Mouse (Mus musculus) spleen, adult 2 months (tissue): ENCODE data around the gene Stxbp6. TPM values are rescaled to one million over a fixed set of nuclear protein-coding genes. Genes with fewer than 3 reads are reported as not detected.

Source experiments
- DNase-seq, 2 experiments: peaks; one replicate each; pipeline versions ENCODE4 v3.0.0 to v3.0.0-alpha.2; 2012 to 2021; ENCODE audit warnings: low spot score in 2 of 2, low read depth in 1 of 2
- H3K27ac ChIP-seq: fragments of 200-500 bp; 2 replicates; pipeline ENCODE4 v1.5.1; 2012; ENCODE audit warnings: low read length, inconsistent platforms; ENCODE audit not compliant: insufficient read depth
- H3K27me3 ChIP-seq: fragments of 200-500 bp; 2 replicates; pipeline ENCODE4 v1.6.1; 2012; ENCODE audit warnings: mild to moderate bottlenecking, moderate library complexity, low read length, inconsistent platforms; ENCODE audit not compliant: control insufficient read depth, insufficient read depth
- H3K36me3 ChIP-seq: fragments of 200-500 bp; 2 replicates; pipeline ENCODE4 v1.6.1; 2012; ENCODE audit warnings: mild to moderate bottlenecking, low read length, inconsistent platforms; ENCODE audit not compliant: control insufficient read depth, insufficient read depth
- H3K4me1 ChIP-seq: fragments of 200-500 bp; 2 replicates; pipeline ENCODE4 v1.6.1; 2011; ENCODE audit warnings: inconsistent platforms; ENCODE audit not compliant: control insufficient read depth, insufficient read depth, insufficient read length
- H3K4me3 ChIP-seq: fragments of 200-500 bp; 2 replicates; pipeline ENCODE4 v1.5.1; 2011; ENCODE audit warnings: mild to moderate bottlenecking, inconsistent platforms; ENCODE audit not compliant: insufficient read depth, insufficient read length; ENCODE audit errors: extremely low read depth
- CTCF ChIP-seq: fragments of 200-500 bp; IDR thresholded peaks from 2 replicates; pipeline ENCODE4 v1.5.1; 2011; ENCODE audit warnings: mild to moderate bottlenecking, inconsistent platforms; ENCODE audit not compliant: insufficient read depth, insufficient read length, insufficient replicate concordance; ENCODE audit errors: extremely low read depth
- POLR2A ChIP-seq: fragments of 200-500 bp; IDR thresholded peaks from 2 replicates; pipeline ENCODE4 v1.6.1; 2011; ENCODE audit warnings: low read depth, low read length, inconsistent platforms
- WGBS: fragments of 180-500 bp; shearing (Covaris S2); methylation state at CpG from one replicate; pipeline ENCODE4 v1.1.7; 2018; 5-methylcytosine and 5-hydroxymethylcytosine counted together
- polyA plus RNA-seq: library from polyadenylated mRNA; depleted of rRNA; stranded (reverse); fragments of >200 nt; gene quantifications from 2 replicates; pipeline ENCODE4 v1.2.3, GENCODE M21; 2012

The Stxbp6 gene
- polyA plus RNA-seq, 1 experiment, result 1.1 TPM

- 57% methylated on average over 9 of the region's 9 CpGs for WGBS
- H3K4me1 ChIP-seq, result no peaks in the 10 kb centered on the region
- DNase-seq, result no peak
- TF ChIP-seq CTCF (no peak), POLR2A (no peak)
- H3K4me3 ChIP-seq, result no peak overlapping the region
- no peak overlapping the region for H3K27ac ChIP-seq
- H3K36me3 ChIP-seq, result no peaks in the 10 kb centered on the region
- H3K27me3 ChIP-seq, result peaks cover 10% of the 10 kb centered on the region; the same call in 1 of the 2 replicates
Measured at GRCm38 (mm10) chr12:45070186-45070585, 4.3 kb downstream of the Stxbp6 start.

- no peak for DNase-seq
- Histone ChIP-seq H3K27ac (no peak overlapping the region), H3K36me3 (no peaks in the 10 kb centered on the region), H3K4me3 (no peak overlapping the region), H3K4me1 (no peaks in the 10 kb centered on the region), H3K27me3 (no peaks in the 10 kb centered on the region)
- no peak for TF ChIP-seq POLR2A
- TF ChIP-seq CTCF, result no peak
- 85% methylated on average over 6 of the region's 6 CpGs for WGBS
Measured at GRCm38 (mm10) chr12:45068145-45068754, 6.3 kb downstream of the Stxbp6 start.

- no peaks in the 10 kb centered on the region for H3K4me1 ChIP-seq
- no peak overlapping the region for H3K27ac ChIP-seq
Measured at GRCm38 (mm10) chr12:45067686-45068085, 6.8 kb downstream of the Stxbp6 start.

GRCm38 (mm10) chr12:45067047-45067685 lies 7.3 kb downstream of the Stxbp6 start:
- Histone ChIP-seq H3K4me1 (no peaks in the 10 kb centered on the region), H3K27me3 (no peaks in the 10 kb centered on the region), H3K27ac (no peak overlapping the region), H3K4me3 (no peak overlapping the region), H3K36me3 (no peaks in the 10 kb centered on the region)
- DNase-seq, result no peak
- TF ChIP-seq POLR2A (no peak), CTCF (no peak)
- 66% methylated on average over 11 of the region's 11 CpGs for WGBS

More at GRCm38 (mm10) chr12:45067686-45068085, 6.8 kb downstream of the Stxbp6 start:
- Histone ChIP-seq H3K4me3 (no peak overlapping the region), H3K36me3 (no peaks in the 10 kb centered on the region), H3K27me3 (no peaks in the 10 kb centered on the region)
- 79% methylated on average over 3 of the region's 3 CpGs for WGBS
- TF ChIP-seq POLR2A (no peak), CTCF (no peak)
- DNase-seq, result no peak

GRCm38 (mm10) chr12:45063606-45064005 lies 10.9 kb downstream of the Stxbp6 start:
- Histone ChIP-seq H3K4me3 (no peak overlapping the region), H3K27me3 (no peaks in the 10 kb centered on the region), H3K27ac (no peak overlapping the region), H3K36me3 (no peaks in the 10 kb centered on the region), H3K4me1 (no peaks in the 10 kb centered on the region)
- 90% methylated on average over 5 of the region's 5 CpGs for WGBS
- DNase-seq, result no peak
- TF ChIP-seq POLR2A (no peak), CTCF (no peak)

GRCm38 (mm10) chr12:45061336-45061735 lies 13.2 kb downstream of the Stxbp6 start:
- TF ChIP-seq CTCF (no peak), POLR2A (no peak)
- Histone ChIP-seq H3K27me3 (no peaks in the 10 kb centered on the region), H3K36me3 (no peaks in the 10 kb centered on the region), H3K4me1 (no peaks in the 10 kb centered on the region), H3K4me3 (no peak overlapping the region), H3K27ac (no peak overlapping the region)
- DNase-seq, result no peak
- WGBS, result 83% methylated on average over 5 of the region's 5 CpGs

GRCm38 (mm10) chr12:45060804-45061203 lies 13.7 kb downstream of the Stxbp6 start:
- no peak overlapping the region for H3K27ac ChIP-seq
- WGBS, result 87% methylated on average over 6 of the region's 6 CpGs
- no peaks in the 10 kb centered on the region for H3K27me3 ChIP-seq
- no peak overlapping the region for H3K4me3 ChIP-seq
- H3K36me3 ChIP-seq, result no peaks in the 10 kb centered on the region
- no peak for TF ChIP-seq CTCF
- TF ChIP-seq POLR2A, result no peak
- H3K4me1 ChIP-seq, result no peaks in the 10 kb centered on the region
- no peak for DNase-seq
